Comparison of ENCODE assay signal across 23 mouse cellular contexts in genomic region chr13:52790894-52791293, GRCm38 (mm10).
DNase-seq lines count a peak whose midpoint lies in the region; ATAC-seq and TF ChIP-seq lines count a peak whose summit lies in the region.
"Had no signal": no experiment of that assay in that cellular context is flagged by ENCODE, and none has a peak within 500 bp of the region (broad histone marks: within the 10 kb centered on the region; RNA-seq: fewer than 3 reads in every experiment).

No protein-coding gene starts in this region.

- H3K4me2 ChIP-seq in kidney, postnatal 0 days (ENCODE audit: low read length) = no peak overlapping the region
- peak overlapping the region; percentile 17; the same call in 1 of the 2 replicates for H3K4me2 ChIP-seq in CH12.LX (ENCODE audit: insufficient read depth, low read depth, poor library complexity, severe bottlenecking)
- H3K4me2 ChIP-seq: heart, embryonic 12.5 days; hindbrain, embryonic 12.5 days; neural tube, embryonic 13.5 days had no signal

- no peaks in the 10 kb centered on the region for H3K4me1 ChIP-seq in kidney, postnatal 0 days (replicated peaks; ENCODE audit: insufficient read depth, low read length)
- H3K4me1 ChIP-seq in CH12.LX (ENCODE audit: control insufficient read depth in 1 of 2, insufficient read depth in 2 of 2) = peaks cover 21 to 62% of the 10 kb centered on the region in 2 experiments
- H3K4me1 ChIP-seq: heart, embryonic 12.5 days; hindbrain, embryonic 12.5 days; neural tube, embryonic 13.5 days had no signal

- no peak overlapping the region for H3K4me3 ChIP-seq in kidney, postnatal 0 days (replicated peaks; ENCODE audit: low read depth, low read length)
- H3K4me3 ChIP-seq in CH12.LX (replicated peaks in 1 of 3; ENCODE audit: low read depth in 2 of 3, low read length in 2 of 3, poor library complexity in 1 of 3) = no peak overlapping the region
- H3K4me3 ChIP-seq: heart, embryonic 12.5 days; hindbrain, embryonic 12.5 days; neural tube, embryonic 13.5 days had no signal

- H3K36me3 ChIP-seq in kidney, postnatal 0 days (ENCODE audit: insufficient read depth, low read length) = no peaks in the 10 kb centered on the region
- H3K36me3 ChIP-seq in CH12.LX (replicated peaks in 1 of 2; ENCODE audit: control insufficient read depth in 1 of 2, insufficient read depth in 1 of 2, low read length in 1 of 2) = no peaks in the 10 kb centered on the region
- H3K36me3 ChIP-seq: heart, embryonic 12.5 days; hindbrain, embryonic 12.5 days; neural tube, embryonic 13.5 days had no signal

- TF ChIP-seq CTCF in kidney, postnatal 0 days (IDR thresholded peaks at IDR 0.05; ENCODE audit: low read depth) = peak; percentile 36; the same call in 1 of the 2 replicates
- TF ChIP-seq CTCF in CH12.LX (conservative IDR thresholded peaks at IDR 0.05 in 1 of 2, IDR thresholded peaks at IDR 0.05 in 1 of 2; ENCODE audit: low read depth in 2 of 2, low read length in 2 of 2) = peak in 1 of 2 experiments; percentile 57; a peak in 3 of 4 replicates

- dilution Hi-C loops in CH12.LX (cut with MboI; ENCODE audit: extremely low pct_ligation_motif_present, extremely low pct_unique_long_range_greater_than_20kb, low sequenced_read_pairs) = no loop called here

- H3K79me2 ChIP-seq in CH12.LX (replicated peaks; ENCODE audit: control insufficient read depth, extremely low read depth, insufficient read depth, poor library complexity, severe bottlenecking) = no peaks in the 10 kb centered on the region

- no peak overlapping the region for H3K9ac ChIP-seq in kidney, postnatal 0 days (ENCODE audit: low read depth, low read length)
- no peak overlapping the region for H3K9ac ChIP-seq in CH12.LX (ENCODE audit: insufficient read depth, low read depth)
- H3K9ac ChIP-seq: heart, embryonic 12.5 days; hindbrain, embryonic 12.5 days; neural tube, embryonic 13.5 days had no signal

- ATAC-seq in kidney, postnatal 0 days (replicated peaks; ENCODE audit: low FRiP score, low read depth) = no peak
- ATAC-seq: activated CD4-positive, CD25-positive, alpha-beta regulatory T cell, adult 4 months; forebrain, embryonic 14.5 days had no signal

- no peak for TF ChIP-seq POLR2A in CH12.LX (IDR thresholded peaks at IDR 0.05; ENCODE audit: low read depth, low read length)

- DNase-seq in kidney, postnatal 0 days (ENCODE audit: low spot score) = no peak
- no peak for DNase-seq in kidney, adult 11 months
- DNase-seq in 416B (ENCODE audit: low read depth) (peak; percentile 55), CH12.LX (ENCODE audit: extremely low read depth) (peak; percentile 73)
- peak; percentile 44 for DNase-seq in induced T-regulatory cell, adult 2 months (ENCODE audit: low read depth)
- DNase-seq in right cerebral cortex, postnatal 36 days (ENCODE audit: low spot score in 2 of 2) = no peak
- DNase-seq in adrenal gland, adult 18-20 months (ENCODE audit: low spot score in 2 of 2) = no peak
- DNase-seq: adrenal gland, postnatal 14 days; cerebellum, adult 9-10 months; gastrocnemius, postnatal 10 days; heart, postnatal 14 days; kidney, adult 8-10 months; kidney, postnatal 14 days; lung, postnatal 36 days; midbrain, embryonic 14.5 days; retina, postnatal 1 day; right cerebral cortex, postnatal 25 days; thymus, postnatal 25 days had no signal

- no peak overlapping the region for H3K27ac ChIP-seq in kidney, postnatal 0 days
- no peak overlapping the region for H3K27ac ChIP-seq in CH12.LX (ENCODE audit: insufficient read depth, low read depth)
- H3K27ac ChIP-seq: hindbrain, embryonic 12.5 days; neural tube, embryonic 13.5 days had no signal

- in situ Hi-C loops in CH12.LX (cut with MboI; ENCODE audit: low pct_ligation_motif_present, low pct_unique_long_range_greater_than_20kb, low sequenced_read_pairs) = loop anchor here (5.0 to 10.0 kb wide), 2 partner anchors 69 to 134 kb away; partner anchors contain the start of gene Auh

- no peaks in the 10 kb centered on the region for H3K27me3 ChIP-seq in kidney, postnatal 0 days (ENCODE audit: insufficient read depth, low read length)
- no peaks in the 10 kb centered on the region for H3K27me3 ChIP-seq in CH12.LX (replicated peaks)
- H3K27me3 ChIP-seq: hindbrain, embryonic 12.5 days; neural tube, embryonic 13.5 days had no signal

- 59% methylated on average over 5 of the region's 5 CpGs for WGBS in kidney, postnatal 0 days

- peak; percentile 58 for TF ChIP-seq RAD21 in CH12.LX (IDR thresholded peaks at IDR 0.05; ENCODE audit: low read depth, low read length)

- TF ChIP-seq EP300 in CH12.LX (IDR thresholded peaks at IDR 0.05; ENCODE audit: low read length) = no peak

- H3K9me3 ChIP-seq in kidney, postnatal 0 days (replicated peaks; ENCODE audit: low read length) = no peaks in the 10 kb centered on the region
- no peaks in the 10 kb centered on the region for H3K9me3 ChIP-seq in CH12.LX (replicated peaks; ENCODE audit: low read length)
- H3K9me3 ChIP-seq: hindbrain, embryonic 12.5 days; neural tube, embryonic 13.5 days had no signal

TF ChIP-seq in CH12.LX, 34 proteins besides CTCF, POLR2A, EP300 and RAD21:
- TF ChIP-seq IRF4 (IDR thresholded peaks at IDR 0.05; ENCODE audit: low read depth, low read length) (peak; percentile 31; the same call in 1 of the 2 replicates), SIN3A (IDR thresholded peaks at IDR 0.05; ENCODE audit: low read length) (no peak), SMC3 (IDR thresholded peaks at IDR 0.05; ENCODE audit: low read depth, low read length) (peak; percentile 64), POLR2AphosphoS2 (IDR thresholded peaks at IDR 0.05; ENCODE audit: low read depth, low read length) (no peak), TCF12 (IDR thresholded peaks at IDR 0.05; ENCODE audit: low read depth, low read length) (peak; percentile 32; the same call in 1 of the 2 replicates), MXI1 (IDR thresholded peaks at IDR 0.05; ENCODE audit: low read depth, low read length) (0 out of 2 replicates have a peak, but pooled peaks have one; percentile 19), MAZ (IDR thresholded peaks at IDR 0.05; ENCODE audit: low read depth, low read length) (no peak), NRF1 (IDR thresholded peaks at IDR 0.05; ENCODE audit: low read depth, low read length) (no peak), MEF2A (IDR thresholded peaks at IDR 0.05; ENCODE audit: borderline replicate concordance, low read depth, low read length) (no peak; the same call in 1 of the 2 replicates), ELF1 (IDR thresholded peaks at IDR 0.05; ENCODE audit: low read depth, low read length) (0 out of 2 replicates have a peak, but pooled peaks have one; percentile 28), BHLHE40 (IDR thresholded peaks at IDR 0.05; ENCODE audit: low read depth, low read length) (peak; percentile 65), PAX5 (IDR thresholded peaks at IDR 0.05; ENCODE audit: low read length) (no peak), MAFK (IDR thresholded peaks at IDR 0.05; ENCODE audit: insufficient replicate concordance, low read length) (no peak), ETS1 (conservative IDR thresholded peaks at IDR 0.05; ENCODE audit: low read depth, low read length) (peak; percentile 58; the same call in 1 of the 2 replicates), MYC (IDR thresholded peaks at IDR 0.05; ENCODE audit: low read depth, low read length) (no peak), E2F4 (IDR thresholded peaks at IDR 0.05; ENCODE audit: insufficient replicate concordance, low read depth, low read length) (no peak), RCOR1 (conservative IDR thresholded peaks at IDR 0.05; ENCODE audit: low read depth, low read length) (no peak), UBTF (IDR thresholded peaks at IDR 0.05; ENCODE audit: low read depth, low read length) (no peak), JUN (IDR thresholded peaks at IDR 0.05; ENCODE audit: insufficient read depth, low read depth, low read length) (no peak), GABPA (IDR thresholded peaks at IDR 0.05; ENCODE audit: insufficient replicate concordance, low read depth, low read length) (no peak), MAX (IDR thresholded peaks at IDR 0.05; ENCODE audit: low read length) (no peak), JUND (conservative IDR thresholded peaks at IDR 0.05; ENCODE audit: low read depth, low read length) (no peak), USF2 (conservative IDR thresholded peaks at IDR 0.05; ENCODE audit: low read depth, low read length) (no peak)
TF ChIP-seq in CH12.LX: peak in this region for 7.

Comparison
In these comparisons a context has a peak if more than half of its experiments do, and no peak if none do; other contexts are left out.
1. DNase-seq: peak in 416B (single experiment), CH12.LX (single experiment) and induced T-regulatory cell, adult 2 months (single experiment); none in kidney, postnatal 0 days (single experiment), kidney, adult 11 months (single experiment), right cerebral cortex, postnatal 36 days (0 of 2) and adrenal gland, adult 18-20 months (0 of 2).